Mouse (Mus musculus) heart, postnatal 4 days (tissue): ENCODE results near the gene Mbd5. TPM values are rescaled to one million over a fixed set of nuclear protein-coding genes. Genes with fewer than 3 reads are reported as not detected.

Source experiments
- DNase-seq: peaks from one replicate; pipeline ENCODE4 v3.0.0; 2021
- total RNA-seq, 2 experiments: library from RNA; stranded (reverse); gene quantifications; 2 replicates each; pipeline ENCODE4 v1.2.3; 2021

Mbd5 gene
- 10 to 100 TPM; 37.8 to 41.4 TPM for total RNA-seq

GRCm38 (mm10) chr2:48948841-48949584 lies at the start of gene Mbd5:
Gene Mbd5, plus strand, starts transcription at chr2:48949508.
- DNase-seq = peak; percentile 99

DNA sequence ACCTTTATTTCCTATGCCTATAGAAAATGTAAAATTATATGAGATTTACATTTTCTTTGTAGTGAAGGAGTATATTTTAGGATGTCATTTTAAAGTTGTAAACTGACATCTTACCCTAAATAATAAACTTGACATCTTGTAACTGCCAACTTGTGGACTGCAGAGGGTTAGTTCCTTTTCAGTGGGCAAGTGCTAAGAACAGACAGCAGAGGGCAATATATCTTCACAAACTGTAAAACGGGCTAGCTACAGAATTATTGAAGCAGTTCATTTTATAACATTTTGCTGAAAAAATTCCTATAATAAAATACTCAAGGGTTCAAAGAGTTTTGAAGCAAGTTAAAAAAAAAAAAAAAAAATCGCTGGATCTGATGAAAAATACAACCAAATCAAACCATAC lies 40.4 kb upstream of the Mbd5 start:
- DNase-seq = no peak

GRCm38 (mm10) chr2:48914185-48914584 lies 35.1 kb upstream of the Mbd5 start:
- no peak for DNase-seq

DNA sequence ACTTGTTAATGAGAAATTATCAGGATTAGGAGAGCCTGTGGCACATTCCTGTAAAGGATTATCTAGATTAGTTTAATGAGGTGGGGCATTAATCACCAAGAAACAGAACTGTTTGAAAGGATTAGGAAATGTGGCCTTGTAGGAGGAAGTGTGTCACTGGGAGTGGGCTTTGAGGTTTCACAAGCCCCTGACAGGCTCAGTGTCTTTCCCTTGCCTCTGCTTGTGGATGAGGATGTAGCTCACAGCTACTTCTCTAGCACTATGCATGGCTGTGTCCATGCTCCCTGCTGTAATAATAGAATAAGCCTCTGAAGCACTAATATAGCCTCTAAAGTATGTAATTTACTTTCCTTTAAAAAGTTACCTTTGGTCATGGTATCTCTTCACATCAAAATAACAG lies 33.5 kb upstream of the Mbd5 start:
- DNase-seq = no peak

DNA sequence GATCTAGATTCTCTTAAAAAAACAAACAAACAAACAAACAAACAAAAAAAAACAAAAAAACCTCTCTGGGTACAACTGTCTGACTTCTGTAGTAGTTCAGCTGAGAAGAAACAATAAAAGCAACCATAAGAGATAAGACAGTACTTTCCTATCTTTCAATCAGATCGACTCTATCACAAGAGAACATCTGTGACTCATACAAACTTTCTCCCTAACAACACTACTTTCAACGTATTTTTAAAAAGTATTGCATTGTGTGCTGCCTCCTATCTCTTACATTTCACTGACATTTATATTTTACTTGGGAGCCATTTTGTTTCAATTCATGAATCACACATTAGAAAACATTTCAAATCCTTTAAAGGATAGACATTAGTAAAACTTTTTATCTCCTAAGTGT lies 14.2 kb upstream of the Mbd5 start:
- DNase-seq = no peak

DNA sequence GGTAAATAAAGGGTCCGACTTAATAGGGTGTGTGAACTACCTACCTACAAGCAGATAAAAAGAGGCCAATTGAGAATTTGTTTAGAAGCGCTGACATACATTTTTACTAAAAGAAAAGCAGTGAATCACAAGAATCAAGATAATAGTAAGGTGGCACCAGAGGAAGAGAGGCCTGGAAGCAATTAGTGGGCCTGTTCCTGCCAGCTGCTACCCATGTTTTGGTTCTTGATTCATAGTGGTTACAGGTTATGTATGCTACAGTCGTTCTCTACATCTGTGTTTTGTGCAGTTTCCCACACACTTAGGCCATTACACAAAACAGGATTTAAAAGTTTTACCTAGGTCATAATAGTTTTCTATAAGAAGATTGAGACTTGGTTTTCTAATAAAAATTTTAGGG lies 1.5 kb upstream of the Mbd5 start:
- DNase-seq = no peak

GRCm38 (mm10) chr2:48949743-48950251 lies 489 bp downstream of the Mbd5 start:
- DNase-seq = no peak

DNA sequence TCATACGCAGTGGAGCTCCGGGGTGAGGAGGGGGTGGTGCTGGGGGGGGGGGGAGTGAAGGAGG lies 776 bp downstream of the Mbd5 start, which contains the start of gene Orc4:
Orc4 (minus strand) TSS at position 26 of the 64 bp plus-strand sequence.
- no peak for DNase-seq

DNA sequence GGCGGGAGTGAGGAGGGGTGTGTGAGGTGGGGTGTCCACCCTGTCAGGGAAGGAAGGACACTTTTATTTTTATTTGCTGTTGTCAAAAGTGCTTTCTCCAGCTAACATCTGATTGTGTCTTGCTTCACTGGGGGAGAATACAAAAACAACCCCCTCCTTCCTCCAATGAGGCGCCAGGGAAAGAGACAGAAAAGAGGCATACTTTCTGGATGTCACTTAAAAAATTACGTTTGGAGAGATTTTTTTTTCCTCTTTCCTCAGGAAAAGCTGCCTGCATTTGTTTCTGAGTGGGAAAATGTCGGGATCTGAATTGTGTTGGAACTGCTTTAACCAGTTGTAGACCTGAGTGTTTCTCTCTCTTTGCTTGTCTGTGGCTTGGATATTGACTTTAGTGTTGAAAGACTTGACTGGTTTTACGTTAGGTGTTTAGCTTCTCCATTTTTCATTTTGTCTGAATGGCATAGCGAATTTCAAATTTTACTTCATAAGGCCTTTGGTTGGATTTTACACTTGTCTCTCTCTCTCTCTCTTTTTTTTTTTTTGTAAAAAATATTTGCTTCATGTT lies 1.1 kb downstream of the Mbd5 start:
- peak; percentile 9 for DNase-seq

DNA sequence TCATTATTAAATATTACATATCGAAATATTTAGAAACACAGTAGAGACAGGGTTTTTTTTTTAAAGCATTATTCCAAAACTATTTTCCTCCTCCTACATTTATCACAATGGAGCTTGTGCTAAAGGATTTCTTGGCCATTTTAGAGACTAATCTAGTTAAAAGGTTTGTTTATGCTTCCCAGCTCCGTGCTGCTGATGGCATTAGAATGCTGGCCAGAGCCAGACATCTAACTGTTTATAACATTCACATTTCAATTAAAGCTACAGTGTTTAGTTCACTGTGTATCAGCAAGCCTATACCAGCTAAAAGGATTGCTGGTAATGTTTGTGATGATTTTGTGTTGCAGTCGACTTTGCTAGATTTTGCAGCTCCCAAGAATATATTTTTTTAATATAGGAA lies 7.3 kb downstream of the Mbd5 start:
- DNase-seq = no peak

GRCm38 (mm10) chr2:48978920-48979319 lies 29.6 kb downstream of the Mbd5 start:
- no peak for DNase-seq

DNA sequence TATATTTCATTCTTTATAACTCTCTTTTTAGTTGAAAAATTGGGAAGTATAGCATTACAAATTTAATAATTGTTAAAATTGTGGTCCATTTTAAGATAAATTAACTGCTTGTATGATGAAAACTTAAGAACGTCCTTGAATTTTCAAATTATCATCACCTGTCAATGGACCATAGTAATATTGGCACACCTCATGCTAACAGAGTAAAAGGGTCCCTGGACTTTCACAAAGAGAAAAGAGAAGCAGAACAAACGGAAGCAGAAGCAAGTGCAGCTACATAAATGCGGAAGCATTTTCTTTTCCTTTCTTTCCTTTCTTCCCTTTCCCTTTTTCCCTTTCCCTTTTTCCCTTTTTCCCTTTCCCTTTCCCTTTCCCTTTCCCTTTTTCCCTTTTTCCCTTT lies 41.0 kb downstream of the Mbd5 start:
- no peak for DNase-seq

GRCm38 (mm10) chr2:49040481-49040880 lies 91.2 kb downstream of the Mbd5 start:
- no peak for DNase-seq

DNA sequence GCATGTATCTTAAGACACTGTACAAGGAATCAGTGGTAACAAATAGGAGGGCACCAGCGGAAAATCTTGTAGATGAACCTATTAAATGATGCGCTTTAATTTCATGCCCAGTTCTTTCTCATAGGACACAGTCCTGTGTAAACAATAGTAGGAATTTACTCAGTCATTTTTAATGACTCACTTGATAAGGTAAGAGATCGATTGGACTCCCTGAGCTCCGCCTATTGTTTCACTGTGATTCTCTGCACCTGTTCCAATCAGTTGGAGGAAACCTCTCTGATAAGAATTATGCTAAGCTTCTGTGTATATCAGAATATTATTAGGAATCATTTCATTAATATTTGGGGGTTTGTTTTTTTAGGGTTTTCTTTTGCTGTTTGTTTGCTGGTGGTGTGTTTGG lies 100.7 kb downstream of the Mbd5 start:
- DNase-seq = no peak

DNA sequence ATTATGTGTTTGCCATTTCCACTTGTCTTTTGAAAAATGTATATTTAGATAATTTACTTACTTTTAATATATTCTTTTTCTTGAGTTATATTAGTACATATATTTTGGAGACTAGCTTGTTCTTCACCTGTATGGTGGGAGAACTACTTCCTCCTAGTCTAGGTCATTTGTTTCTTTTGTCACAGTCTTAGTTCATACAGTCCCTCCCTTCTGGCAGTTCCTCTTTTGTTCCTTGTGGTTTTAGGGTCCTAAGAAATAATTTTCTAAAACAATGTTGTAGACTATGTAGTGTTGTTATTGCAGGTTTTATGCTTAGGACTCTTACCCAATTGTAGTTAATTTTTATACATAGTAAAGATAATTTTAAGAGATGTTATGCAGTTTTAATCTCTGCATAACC lies 118.6 kb downstream of the Mbd5 start:
- DNase-seq = no peak

GRCm38 (mm10) chr2:49084966-49085365 lies 135.7 kb downstream of the Mbd5 start:
- DNase-seq = peak; percentile 34

- DNase-seq = no peak
These were observed 141.5 kb downstream of the Mbd5 start for GRCm38 (mm10) chr2:49090771-49091170.

- DNase-seq = no peak
These were observed 147.5 kb downstream of the Mbd5 start for GRCm38 (mm10) chr2:49096765-49097164.

- no peak for DNase-seq
These were observed 159.6 kb downstream of the Mbd5 start for GRCm38 (mm10) chr2:49108906-49109305.

DNA sequence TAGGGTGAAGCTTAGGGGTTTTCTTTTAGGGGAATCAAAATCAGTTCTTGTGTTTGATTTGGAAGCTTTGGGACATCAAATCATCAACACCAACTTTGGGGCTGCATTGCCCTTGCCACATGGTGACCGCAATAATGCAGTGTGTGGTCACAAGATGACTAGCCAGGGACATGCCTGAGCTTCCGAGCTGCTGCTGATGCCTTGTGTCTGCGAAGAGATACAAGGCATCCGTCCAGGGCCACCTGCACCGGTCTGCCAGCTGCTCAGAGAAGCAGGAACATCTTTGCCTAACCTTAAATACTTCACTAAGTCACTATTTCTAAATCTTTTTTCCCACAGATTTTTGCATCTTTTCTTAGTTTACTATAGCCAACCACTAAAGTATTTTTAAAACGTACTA lies 170.6 kb downstream of the Mbd5 start:
- DNase-seq = no peak

GRCm38 (mm10) chr2:49121603-49122002 lies 172.3 kb downstream of the Mbd5 start:
- DNase-seq = no peak

DNA sequence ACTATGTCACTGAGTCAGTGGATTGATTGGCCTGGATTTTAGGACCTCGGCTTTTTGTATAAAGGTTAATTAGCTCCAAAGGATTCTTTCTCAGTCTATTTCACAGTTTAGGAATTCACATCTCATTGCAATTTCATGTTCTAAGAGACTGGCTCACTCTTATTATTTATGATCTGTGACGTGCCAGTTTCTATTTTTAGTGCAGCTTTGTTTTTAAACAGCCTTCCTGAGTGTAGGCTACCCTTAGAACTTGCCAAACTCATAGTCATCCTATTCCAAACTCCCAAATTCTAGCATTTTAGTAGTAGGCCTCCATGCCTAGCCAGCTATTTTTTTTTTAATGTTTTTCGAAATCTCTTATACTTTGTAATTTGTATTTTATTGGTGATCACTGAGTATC lies 192.9 kb downstream of the Mbd5 start:
- DNase-seq = no peak

DNA sequence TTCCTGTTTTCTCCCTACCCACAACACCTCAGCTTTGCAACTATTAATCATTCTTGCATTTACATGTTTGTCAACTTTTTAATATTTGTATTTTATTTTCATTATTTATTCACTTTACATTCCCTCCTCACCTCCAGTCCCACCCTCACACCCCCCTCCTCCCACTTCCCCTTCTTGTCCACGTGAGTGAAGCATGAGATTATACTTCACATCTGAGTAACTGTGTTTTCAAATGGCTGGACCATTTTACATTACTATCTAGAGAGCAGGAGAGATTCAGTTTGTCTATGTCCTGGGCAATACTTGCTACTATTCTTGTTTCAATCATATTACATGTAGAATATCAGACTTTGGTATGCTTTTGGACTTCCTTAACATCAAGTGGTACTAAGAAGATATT lies 204.3 kb downstream of the Mbd5 start:
- no peak for DNase-seq

DNA sequence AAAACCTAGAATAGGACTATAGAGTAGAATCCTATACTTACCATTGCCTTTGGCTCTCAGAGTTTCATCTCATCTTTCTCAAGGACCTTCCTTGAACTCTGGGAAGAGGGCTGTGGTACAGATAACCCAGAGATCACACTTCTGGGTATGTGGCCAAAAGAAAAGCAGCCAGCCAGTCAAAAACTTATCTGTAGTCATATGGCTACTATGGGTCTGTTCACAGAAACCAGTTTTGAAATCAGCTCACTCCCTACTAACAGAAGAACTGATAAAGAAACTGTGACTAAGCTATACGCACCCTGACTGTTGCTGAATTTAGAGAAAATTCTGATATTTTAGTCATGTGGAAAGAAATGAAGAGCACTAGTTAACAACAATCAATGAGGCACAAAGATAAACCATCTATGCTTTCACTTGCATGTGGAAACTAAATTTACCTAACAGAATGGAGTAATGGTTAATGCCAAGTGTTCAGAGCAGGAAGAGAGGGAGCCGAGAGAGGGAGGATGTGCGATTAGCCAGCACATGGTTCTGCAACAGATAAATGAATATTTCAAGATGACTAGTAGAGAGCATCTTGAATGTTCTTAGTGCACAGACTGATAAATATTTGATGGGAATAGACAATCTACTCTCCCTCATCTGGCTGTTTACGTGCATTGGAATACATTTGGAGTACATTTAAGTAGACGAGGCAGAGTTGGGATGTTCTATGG lies 211.1 kb downstream of the Mbd5 start:
- no peak for DNase-seq
